Mouse (Mus musculus) thymus, adult 2 months (tissue): Measurements from ENCODE around the gene Fam222b.

ENCODE experiments used
- CTCF ChIP-seq: fragments of 200-500 bp; IDR thresholded peaks from 2 replicates; pipeline ENCODE4 v1.5.1; 2012; ENCODE audit warnings: mild to moderate bottlenecking, control low read depth, low read length, moderate library complexity, borderline replicate concordance; ENCODE audit not compliant: control insufficient read depth, poor library complexity, insufficient read depth; ENCODE audit errors: extremely low read depth
- POLR2A ChIP-seq: fragments of 200-500 bp; IDR thresholded peaks from 2 replicates; pipeline ENCODE4 v1.6.1; 2012; ENCODE audit warnings: mild to moderate bottlenecking, low read length, control low read depth, moderate library complexity; ENCODE audit not compliant: control insufficient read depth, poor library complexity, insufficient read depth; ENCODE audit errors: extremely low read depth

DNA sequence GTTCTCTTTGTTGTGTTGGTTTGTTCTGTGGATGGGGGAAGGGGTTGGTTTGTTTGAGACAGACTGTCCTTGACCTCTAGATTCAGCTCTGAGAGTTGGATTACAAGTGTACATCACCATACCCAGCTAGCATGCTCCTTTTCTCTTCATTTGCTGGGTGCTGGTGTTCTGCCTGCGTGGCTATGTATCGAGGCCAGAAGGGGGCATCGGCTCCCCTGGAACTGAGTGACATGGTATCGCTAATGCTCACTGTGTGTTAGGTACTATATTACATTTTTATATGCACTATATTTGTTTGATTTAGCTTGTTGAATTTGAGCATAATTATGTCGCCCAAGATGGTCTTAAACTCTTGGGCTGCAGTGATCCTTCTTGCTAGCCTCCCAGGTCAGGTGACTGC, 51.7 kb downstream of the Fam222b start:
- TF ChIP-seq CTCF: no peak
- no peak for TF ChIP-seq POLR2A
